Mouse (Mus musculus) midbrain, embryonic 12.5 days (tissue): Measurements from ENCODE around the gene Cdkn1a. TPM values are rescaled to one million over a fixed set of nuclear protein-coding genes. Genes with fewer than 3 reads are reported as not detected.

Source experiments
- ATAC-seq: fragments of 200-750 bp; cut with Nextera tagmentation; 2 replicates; pipeline ENCODE4 v1.8.0; 2017; ENCODE audit warnings: low read depth, moderate TSS enrichment, moderate library complexity; ENCODE audit not compliant: low FRiP score
- H3K27ac ChIP-seq: fragments of 300-500 bp; sonication (generic); replicated peaks from 2 replicates; pipeline ENCODE4 v1.5.1; 2016; ENCODE audit warnings: mild to moderate bottlenecking
- H3K27me3 ChIP-seq: fragments of 300-500 bp; sonication (generic); 2 replicates; pipeline ENCODE4 v1.6.1; 2016; ENCODE audit warnings: mild to moderate bottlenecking
- H3K36me3 ChIP-seq: fragments of 300-500 bp; sonication (generic); 2 replicates; pipeline ENCODE4 v1.6.1; 2016
- H3K4me1 ChIP-seq: fragments of 300-500 bp; sonication (generic); 2 replicates; pipeline ENCODE4 v1.6.1; 2016
- H3K4me2 ChIP-seq: fragments of 300-500 bp; sonication (generic); replicated peaks from 2 replicates; pipeline ENCODE4 v1.6.1; 2016; ENCODE audit warnings: mild to moderate bottlenecking, moderate library complexity
- H3K4me3 ChIP-seq: fragments of 300-500 bp; sonication (generic); 2 replicates; pipeline ENCODE4 v1.5.1; 2016; ENCODE audit warnings: mild to moderate bottlenecking
- H3K9ac ChIP-seq: fragments of 300-500 bp; sonication (generic); replicated peaks from 2 replicates; pipeline ENCODE4 v1.6.1; 2016; ENCODE audit warnings: mild to moderate bottlenecking, moderate library complexity
- H3K9me3 ChIP-seq: fragments of 300-500 bp; sonication (generic); 2 replicates; pipeline ENCODE4 v1.6.1; 2016; ENCODE audit warnings: mild to moderate bottlenecking
- WGBS: fragments of 180-500 bp; shearing (Covaris S2); methylation state at CpG from one replicate; pipeline ENCODE4 v1.1.7; 2016; 5-methylcytosine and 5-hydroxymethylcytosine counted together
- polyA plus RNA-seq: library from polyadenylated mRNA; unstranded; fragments of >200 nt; fragmentation: Nextera tagmentation; extraction: Ambion mirVana; gene quantifications from 2 replicates; pipeline ENCODE4 v1.2.1, GENCODE M21; 2016

Cdkn1a gene
- polyA plus RNA-seq, 1 experiment from 2014 or later, result 23.5 TPM

DNA sequence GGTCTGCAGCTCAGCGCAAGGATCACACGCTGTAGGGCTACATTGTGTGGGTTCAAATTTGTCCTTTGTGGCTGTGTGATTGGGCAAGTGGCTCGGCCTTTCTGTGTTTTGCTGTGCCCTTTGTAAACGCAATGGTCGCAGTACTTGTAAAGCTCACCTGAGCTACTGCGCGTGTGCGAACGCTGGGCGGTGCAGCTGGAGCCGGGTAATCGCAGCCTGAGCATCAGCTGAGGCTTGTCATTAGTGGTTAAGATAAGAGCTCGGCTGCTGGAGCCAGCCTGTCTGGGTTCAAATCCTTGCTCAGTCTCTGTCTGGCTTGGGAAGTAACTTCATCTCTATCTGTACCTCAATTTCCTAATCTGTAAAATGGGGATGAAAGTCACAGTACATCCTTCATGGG, 16.7 kb upstream of the Cdkn1a start:
- Histone ChIP-seq H3K4me3 (no peak overlapping the region), H3K4me1 (peaks cover 17% of the 10 kb centered on the region), H3K4me2 (no peak overlapping the region), H3K9ac (no peak overlapping the region), H3K27me3 (peaks cover 21% of the 10 kb centered on the region), H3K36me3 (no peaks in the 10 kb centered on the region), H3K27ac (no peak overlapping the region), H3K9me3 (no peaks in the 10 kb centered on the region)
- 81% methylated on average over 13 of the region's 13 CpGs for WGBS
- no peak for ATAC-seq

DNA sequence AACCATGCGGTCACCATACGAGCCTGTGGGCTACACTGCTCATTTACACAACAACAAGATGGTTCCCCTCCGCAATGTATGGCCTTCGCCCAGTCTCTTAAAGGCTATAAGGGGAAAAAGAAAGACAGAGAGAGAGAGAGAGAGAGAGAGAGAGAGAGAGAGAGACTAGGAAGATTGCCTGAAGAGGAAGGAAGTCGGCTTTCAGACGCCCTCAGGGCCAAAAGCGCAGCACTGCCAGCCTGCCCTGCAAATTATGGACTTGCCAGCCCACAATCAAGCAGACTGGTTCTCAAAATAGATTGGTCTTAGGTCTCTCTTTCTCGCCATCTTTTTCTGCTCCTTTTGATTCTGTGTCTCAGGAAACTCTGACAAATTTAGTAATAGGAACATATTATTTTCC, 14.5 kb upstream of the Cdkn1a start:
- Histone ChIP-seq H3K4me3 (no peak overlapping the region), H3K27ac (no peak overlapping the region), H3K4me1 (peaks cover 25% of the 10 kb centered on the region), H3K36me3 (no peaks in the 10 kb centered on the region), H3K9ac (no peak overlapping the region), H3K9me3 (no peaks in the 10 kb centered on the region), H3K27me3 (peaks cover 40% of the 10 kb centered on the region), H3K4me2 (no peak overlapping the region)
- ATAC-seq, result no peak
- 90% methylated on average over 8 of the region's 8 CpGs for WGBS

DNA sequence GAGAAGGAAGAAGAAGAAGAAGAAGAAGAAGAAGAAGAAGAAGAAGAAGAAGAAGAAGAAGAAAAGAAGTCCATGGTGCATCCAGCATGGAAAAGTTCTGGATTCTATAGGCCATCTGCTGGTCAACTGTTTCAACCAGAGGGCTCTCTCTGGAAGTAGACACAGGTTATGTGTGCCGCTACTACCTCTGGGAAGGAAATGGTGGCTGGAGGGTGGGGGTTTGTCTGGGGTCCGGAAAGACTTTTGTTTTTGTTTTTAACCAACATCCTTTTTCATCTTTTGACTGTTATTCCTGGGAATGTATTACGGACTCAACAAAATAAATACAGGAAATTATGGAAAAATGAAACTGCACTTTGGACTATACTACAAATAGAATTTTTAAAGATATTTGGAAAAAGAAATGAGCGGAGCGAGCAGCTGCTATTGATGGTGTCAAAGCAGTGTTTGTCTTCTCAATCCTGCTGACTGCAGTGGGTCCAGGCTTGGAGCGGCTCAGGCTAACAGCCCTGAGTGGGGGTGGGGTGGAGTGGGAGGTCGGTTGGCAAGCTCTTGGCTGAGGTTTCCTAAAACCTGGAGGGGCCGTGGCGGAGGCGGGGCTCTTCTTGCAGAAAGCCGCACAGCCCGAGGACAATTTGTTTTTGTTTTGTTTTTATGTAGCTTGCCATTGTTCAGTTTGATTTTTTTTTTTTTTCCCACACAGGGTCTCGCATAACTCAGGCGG, 12.8 kb upstream of the Cdkn1a start:
- H3K27me3 ChIP-seq, result peaks cover 51% of the 10 kb centered on the region
- WGBS, result 23% methylated on average over 14 of the region's 14 CpGs
- no peak for ATAC-seq
- H3K4me3 ChIP-seq, result no peak overlapping the region
- no peaks in the 10 kb centered on the region for H3K9me3 ChIP-seq
- H3K27ac ChIP-seq, result no peak overlapping the region
- H3K4me2 ChIP-seq, result peak overlapping the region; percentile 41
- H3K36me3 ChIP-seq, result no peaks in the 10 kb centered on the region
- H3K4me1 ChIP-seq, result peaks cover 31% of the 10 kb centered on the region
- H3K9ac ChIP-seq, result 0 out of 2 replicates have a peak overlapping the region, but pooled peaks have one; percentile 34

DNA sequence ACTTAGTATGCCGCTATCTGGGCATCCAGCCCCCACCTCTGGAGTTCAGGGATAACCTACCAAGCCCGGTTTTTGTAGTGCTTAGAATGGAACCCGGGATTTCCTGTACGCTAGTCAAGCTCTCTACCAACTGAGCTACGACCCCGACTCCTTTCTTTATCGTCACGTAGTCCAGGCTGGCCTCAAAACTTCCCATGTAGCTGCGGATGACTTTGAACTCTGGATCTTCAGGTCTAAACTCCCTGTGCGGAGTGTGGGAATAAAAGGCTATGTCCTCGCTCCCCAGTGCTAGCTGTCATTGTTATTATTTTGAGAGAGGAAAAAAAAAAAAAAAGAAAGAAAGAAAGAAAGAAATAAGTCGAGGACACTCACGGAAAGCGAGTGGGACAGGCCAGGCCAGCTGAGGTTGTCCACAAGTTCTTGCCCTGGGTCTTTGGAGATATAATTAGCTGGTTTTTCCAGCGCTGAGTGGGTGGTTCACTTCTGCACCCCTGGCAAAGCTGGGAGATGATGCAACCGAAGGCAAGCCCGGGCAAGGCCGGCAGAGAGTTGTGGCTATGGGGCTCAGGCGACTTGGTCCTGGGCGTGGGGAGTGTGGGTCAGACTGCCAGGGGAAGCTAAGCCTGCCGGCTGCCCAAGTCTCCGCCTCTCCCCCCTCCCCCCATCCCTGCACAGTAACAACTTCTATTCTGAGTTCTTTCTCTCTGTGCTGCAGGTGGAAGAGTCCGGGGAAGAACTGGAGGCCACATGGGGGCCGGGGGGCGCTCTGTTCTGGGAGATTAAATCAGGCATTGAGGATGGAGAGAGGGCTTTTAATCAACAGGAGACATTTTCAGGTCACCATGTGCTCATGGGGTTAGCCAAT, 12.0 kb upstream of the Cdkn1a start:
- peaks cover 28% of the 10 kb centered on the region for H3K4me1 ChIP-seq
- H3K36me3 ChIP-seq, result no peaks in the 10 kb centered on the region
- 5% methylated on average over 25 of the region's 25 CpGs for WGBS
- no peaks in the 10 kb centered on the region for H3K9me3 ChIP-seq
- no peak for ATAC-seq
- H3K4me2 ChIP-seq, result peak overlapping the region; percentile 41
- no peak overlapping the region for H3K27ac ChIP-seq
- H3K4me3 ChIP-seq, result no peak overlapping the region
- H3K9ac ChIP-seq, result no peak overlapping the region
- H3K27me3 ChIP-seq, result peaks cover 51% of the 10 kb centered on the region

GRCm38 (mm10) chr17:29080758-29081617, 9.8 kb upstream of the Cdkn1a start:
- Histone ChIP-seq H3K4me1 (peaks cover 28% of the 10 kb centered on the region), H3K4me2 (peak overlapping the region; percentile 34), H3K9me3 (no peaks in the 10 kb centered on the region), H3K27me3 (peaks cover 53% of the 10 kb centered on the region), H3K27ac (no peak overlapping the region), H3K9ac (no peak overlapping the region; the same call in 1 of the 2 replicates), H3K4me3 (peak overlapping the region; percentile 7; the same call in 1 of the 2 replicates), H3K36me3 (no peaks in the 10 kb centered on the region)
- ATAC-seq, result no peak
- 4% methylated on average over 22 of the region's 23 CpGs for WGBS

- H3K36me3 ChIP-seq, result no peaks in the 10 kb centered on the region
- no peak for ATAC-seq
- H3K9me3 ChIP-seq, result no peaks in the 10 kb centered on the region
- no peak overlapping the region for H3K9ac ChIP-seq
- 5% methylated on average over 21 of the region's 21 CpGs for WGBS
- H3K4me2 ChIP-seq, result peak overlapping the region; percentile 34
- H3K4me1 ChIP-seq, result peaks cover 28% of the 10 kb centered on the region
- peaks cover 53% of the 10 kb centered on the region for H3K27me3 ChIP-seq
- peak overlapping the region; percentile 7; the same call in 1 of the 2 replicates for H3K4me3 ChIP-seq
- H3K27ac ChIP-seq, result no peak overlapping the region
Measured at GRCm38 (mm10) chr17:29081618-29082381, 9.0 kb upstream of the Cdkn1a start.

DNA sequence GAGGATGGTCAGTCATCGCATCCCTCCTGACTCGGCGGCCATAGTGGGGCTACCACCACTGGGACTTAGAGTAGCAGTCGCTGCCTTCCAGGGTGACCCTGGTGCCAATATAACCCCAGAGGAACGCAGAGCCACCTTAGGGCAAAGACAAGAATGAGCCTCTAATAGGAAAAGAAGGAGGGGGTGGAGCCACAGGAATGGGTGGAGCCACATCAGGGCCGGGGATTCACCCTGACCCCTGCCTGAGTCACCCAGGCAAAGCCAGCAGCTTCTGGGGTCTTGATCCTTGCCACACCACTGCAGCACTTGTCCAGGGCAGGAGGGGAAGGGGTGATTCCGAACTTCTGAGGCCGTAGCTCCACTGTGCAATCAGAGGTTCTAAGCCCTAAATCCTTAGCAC, 7.2 kb upstream of the Cdkn1a start:
- peaks cover 42% of the 10 kb centered on the region for H3K27me3 ChIP-seq
- no peak overlapping the region for H3K9ac ChIP-seq
- no peaks in the 10 kb centered on the region for H3K36me3 ChIP-seq
- WGBS, result 83% methylated on average over 8 of the region's 8 CpGs
- no peak overlapping the region for H3K4me2 ChIP-seq
- ATAC-seq, result no peak
- H3K9me3 ChIP-seq, result no peaks in the 10 kb centered on the region
- no peak overlapping the region for H3K4me3 ChIP-seq
- H3K4me1 ChIP-seq, result peaks cover 23% of the 10 kb centered on the region
- no peak overlapping the region for H3K27ac ChIP-seq

GRCm38 (mm10) chr17:29084656-29085055, 6.1 kb upstream of the Cdkn1a start:
- H3K27ac ChIP-seq, result no peak overlapping the region
- H3K4me1 ChIP-seq, result peaks cover 18% of the 10 kb centered on the region
- no peak for ATAC-seq
- H3K9ac ChIP-seq, result no peak overlapping the region
- H3K9me3 ChIP-seq, result no peaks in the 10 kb centered on the region
- H3K27me3 ChIP-seq, result peaks cover 34% of the 10 kb centered on the region
- H3K4me2 ChIP-seq, result no peak overlapping the region
- no peak overlapping the region for H3K4me3 ChIP-seq
- no peaks in the 10 kb centered on the region for H3K36me3 ChIP-seq
- 87% methylated on average over 7 of the region's 7 CpGs for WGBS

DNA sequence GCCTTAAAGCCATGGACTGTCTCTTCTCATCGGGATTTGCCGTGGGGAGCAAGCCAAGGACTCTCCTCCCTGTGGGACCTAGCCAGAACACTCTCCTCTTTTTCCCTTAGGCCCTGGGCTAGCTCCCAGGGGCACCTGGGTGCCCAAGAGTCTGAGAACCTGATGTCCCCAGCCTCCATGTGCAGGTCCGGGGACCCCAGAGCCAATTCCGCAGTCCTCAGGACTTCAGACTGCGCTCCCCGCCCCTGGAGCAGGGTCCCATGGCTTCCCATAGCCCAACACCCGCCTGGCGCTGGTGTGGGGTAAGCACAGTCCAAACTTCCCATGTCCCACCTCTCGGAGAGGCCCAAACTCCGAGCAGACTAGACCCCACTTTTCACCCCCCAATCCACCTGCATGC, 5.5 kb upstream of the Cdkn1a start:
- no peak overlapping the region for H3K27ac ChIP-seq
- H3K4me2 ChIP-seq, result no peak overlapping the region
- no peak overlapping the region for H3K4me3 ChIP-seq
- H3K9ac ChIP-seq, result no peak overlapping the region
- peaks cover 35% of the 10 kb centered on the region for H3K27me3 ChIP-seq
- peaks cover 18% of the 10 kb centered on the region for H3K4me1 ChIP-seq
- no peaks in the 10 kb centered on the region for H3K36me3 ChIP-seq
- WGBS, result 82% methylated on average over 9 of the region's 10 CpGs
- no peak for ATAC-seq
- no peaks in the 10 kb centered on the region for H3K9me3 ChIP-seq

- H3K27ac ChIP-seq, result no peak overlapping the region
- H3K4me1 ChIP-seq, result peaks cover 5% of the 10 kb centered on the region
- H3K4me3 ChIP-seq, result no peak overlapping the region
- WGBS, result 72% methylated on average over 4 of the region's 4 CpGs
- ATAC-seq, result no peak
- peaks cover 30% of the 10 kb centered on the region for H3K27me3 ChIP-seq
- H3K36me3 ChIP-seq, result no peaks in the 10 kb centered on the region
- H3K9ac ChIP-seq, result no peak overlapping the region
- H3K9me3 ChIP-seq, result no peaks in the 10 kb centered on the region
- no peak overlapping the region for H3K4me2 ChIP-seq
Measured at GRCm38 (mm10) chr17:29086916-29087315, 3.9 kb upstream of the Cdkn1a start.

GRCm38 (mm10) chr17:29091348-29091944, 670 bp downstream of the Cdkn1a start:
- WGBS, result 45% methylated on average over 6 of the region's 6 CpGs
- Histone ChIP-seq H3K4me3 (no peak overlapping the region), H3K27me3 (peaks cover 57% of the 10 kb centered on the region), H3K27ac (no peak overlapping the region), H3K9me3 (no peaks in the 10 kb centered on the region), H3K9ac (no peak overlapping the region), H3K36me3 (no peaks in the 10 kb centered on the region), H3K4me2 (no peak overlapping the region), H3K4me1 (peaks cover 22% of the 10 kb centered on the region)
- no peak for ATAC-seq
